Mouse (Mus musculus): ENCODE data around the gene Gcn1l1. TPM values are rescaled to one million over a fixed set of nuclear protein-coding genes. Genes with fewer than 3 reads are reported as not detected.
"Not testable (repeated sequence)": the region's sequence is repeated elsewhere in the genome, so short reads cannot be mapped to it uniquely, and the experiment has no call there.

The Gcn1l1 gene
- total RNA-seq, 2 experiments from 2014 or later = 74.5 to 76.7 TPM

- Histone ChIP-seq H3K27ac (peak overlapping the region; percentile 75), H3K4me3 (no peak overlapping the region)
- peak in 1 of 2 experiments; percentile 22 for DNase-seq (ENCODE audit: low spot score in 2 of 2)
- no peak for TF ChIP-seq CTCF (conservative IDR thresholded peaks at IDR 0.05)
Measured at GRCm38 (mm10) chr5:115572679-115573535, 7.9 kb downstream of the Gcn1l1 start.

- H3K27ac ChIP-seq = no peak overlapping the region
- peak in 1 of 2 experiments; percentile 31 for DNase-seq (ENCODE audit: low spot score in 2 of 2)
- TF ChIP-seq CTCF (conservative IDR thresholded peaks at IDR 0.05) = no peak
- no peak overlapping the region for H3K4me3 ChIP-seq
Measured at GRCm38 (mm10) chr5:115574992-115575391, 9.9 kb downstream of the Gcn1l1 start.

- not testable (repeated sequence) for DNase-seq (ENCODE audit: low spot score in 2 of 2); H3K4me3 ChIP-seq; H3K27ac ChIP-seq
Measured at GRCm38 (mm10) chr5:115577686-115578085, 12.6 kb downstream of the Gcn1l1 start.

GRCm38 (mm10) chr5:115578922-115579321, 13.9 kb downstream of the Gcn1l1 start:
- no peak overlapping the region for H3K27ac ChIP-seq
- no peak overlapping the region for H3K4me3 ChIP-seq
- no peak for DNase-seq (ENCODE audit: low spot score in 2 of 2)
- TF ChIP-seq CTCF (conservative IDR thresholded peaks at IDR 0.05) = no peak

- Histone ChIP-seq H3K27ac (no peak overlapping the region), H3K4me3 (no peak overlapping the region)
- DNase-seq (ENCODE audit: low spot score in 2 of 2) = no peak
- TF ChIP-seq CTCF (conservative IDR thresholded peaks at IDR 0.05) = 0 out of 2 replicates have a peak, but pooled peaks have one; percentile 7
Measured at GRCm38 (mm10) chr5:115579363-115579762, 14.3 kb downstream of the Gcn1l1 start.

GRCm38 (mm10) chr5:115580229-115581001, 15.4 kb downstream of the Gcn1l1 start:
- TF ChIP-seq CTCF (conservative IDR thresholded peaks at IDR 0.05) = no peak

GRCm38 (mm10) chr5:115581662-115582061, 16.6 kb downstream of the Gcn1l1 start:
- no peak for TF ChIP-seq CTCF (conservative IDR thresholded peaks at IDR 0.05)
- Histone ChIP-seq H3K4me3 (no peak overlapping the region), H3K27ac (no peak overlapping the region)
- no peak for DNase-seq (ENCODE audit: low spot score in 2 of 2)

More at GRCm38 (mm10) chr5:115580229-115581001, 15.4 kb downstream of the Gcn1l1 start:
- Histone ChIP-seq H3K27ac (no peak overlapping the region), H3K4me3 (no peak overlapping the region)
- DNase-seq (ENCODE audit: low spot score in 2 of 2) = no peak

GRCm38 (mm10) chr5:115585616-115586015, 20.6 kb downstream of the Gcn1l1 start:
- H3K27ac ChIP-seq = no peak overlapping the region
- no peak for TF ChIP-seq CTCF (conservative IDR thresholded peaks at IDR 0.05)
- H3K4me3 ChIP-seq = no peak overlapping the region
- no peak for DNase-seq (ENCODE audit: low spot score in 2 of 2)

GRCm38 (mm10) chr5:115586166-115586565, 21.1 kb downstream of the Gcn1l1 start:
- no peak overlapping the region for H3K27ac ChIP-seq
- no peak for DNase-seq (ENCODE audit: low spot score in 2 of 2)
- no peak overlapping the region for H3K4me3 ChIP-seq
- TF ChIP-seq CTCF (conservative IDR thresholded peaks at IDR 0.05) = no peak

GRCm38 (mm10) chr5:115586780-115587179, 21.7 kb downstream of the Gcn1l1 start:
- DNase-seq (ENCODE audit: low spot score in 2 of 2) = no peak
- Histone ChIP-seq H3K27ac (no peak overlapping the region), H3K4me3 (no peak overlapping the region)
- TF ChIP-seq CTCF (conservative IDR thresholded peaks at IDR 0.05) = no peak

GRCm38 (mm10) chr5:115591028-115591427, 26.0 kb downstream of the Gcn1l1 start:
- no peak for DNase-seq (ENCODE audit: low spot score in 2 of 2)
- H3K27ac ChIP-seq = no peak overlapping the region
- H3K4me3 ChIP-seq = no peak overlapping the region
- TF ChIP-seq CTCF (conservative IDR thresholded peaks at IDR 0.05) = no peak

GRCm38 (mm10) chr5:115591506-115591905, 26.5 kb downstream of the Gcn1l1 start:
- Histone ChIP-seq H3K27ac (no peak overlapping the region), H3K4me3 (no peak overlapping the region)
- TF ChIP-seq CTCF (conservative IDR thresholded peaks at IDR 0.05) = no peak
- DNase-seq (ENCODE audit: low spot score in 2 of 2) = no peak

- Histone ChIP-seq H3K4me3 (no peak overlapping the region), H3K27ac (no peak overlapping the region)
- DNase-seq (ENCODE audit: low spot score in 2 of 2) = no peak
- no peak for TF ChIP-seq CTCF (conservative IDR thresholded peaks at IDR 0.05)
Measured at GRCm38 (mm10) chr5:115603561-115603960, 38.5 kb downstream of the Gcn1l1 start.

All from layer of hippocampus, adult 2 months (tissue).